Mouse (Mus musculus): Measurements from ENCODE around the gene Hoxb7. TPM values are rescaled to one million over a fixed set of nuclear protein-coding genes. Genes with fewer than 3 reads are reported as not detected.

The Hoxb7 gene
- polyA plus RNA-seq, 1 experiment from 2014 or later, result 8.4 TPM

GRCm38 (mm10) chr11:96293302-96293921 is 7.0 kb downstream of the Hoxb7 start:
- peaks cover 34% of the 10 kb centered on the region; the same call in 1 of the 2 replicates for H3K27me3 ChIP-seq (ENCODE audit: control insufficient read depth, insufficient read depth, low read length)
- peak overlapping the region; percentile 37 for H3K9ac ChIP-seq (replicated peaks; ENCODE audit: low read depth, low read length)
- peak overlapping the region; percentile 38 for H3K4me3 ChIP-seq (ENCODE audit: low read depth, low read length)

GRCm38 (mm10) chr11:96294245-96295091 is 8.0 kb downstream of the Hoxb7 start:
- Histone ChIP-seq H3K4me1 (ENCODE audit: control insufficient read depth, insufficient read depth, low read length) (peaks cover 4% of the 10 kb centered on the region; the same call in 1 of the 2 replicates), H3K4me2 (replicated peaks; ENCODE audit: low read depth, low read length) (peak overlapping the region; percentile 52), H3K27ac (ENCODE audit: low read length) (peak overlapping the region; percentile 52; the same call in 1 of the 2 replicates), H3K9me3 (ENCODE audit: control insufficient read depth, low read depth, low read length) (no peaks in the 10 kb centered on the region), H3K27me3 (ENCODE audit: control insufficient read depth, insufficient read depth, low read length) (peaks cover 30% of the 10 kb centered on the region; the same call in 1 of the 2 replicates), H3K9ac (replicated peaks; ENCODE audit: low read depth, low read length) (peak overlapping the region; percentile 37), H3K36me3 (ENCODE audit: control insufficient read depth, insufficient read depth, low read length) (no peaks in the 10 kb centered on the region), H3K4me3 (ENCODE audit: low read depth, low read length) (peak overlapping the region; percentile 38)
- WGBS, result 1% methylated on average over 32 of the region's 32 CpGs
- ATAC-seq (ENCODE audit: insufficient number of reproducible peaks, insufficient read depth, low FRiP score, low read depth), result peak; percentile 50; the same call in 1 of the 2 replicates

More at GRCm38 (mm10) chr11:96293302-96293921, 7.0 kb downstream of the Hoxb7 start:
- H3K4me1 ChIP-seq (ENCODE audit: control insufficient read depth, insufficient read depth, low read length), result peaks cover 4% of the 10 kb centered on the region; the same call in 1 of the 2 replicates
- H3K4me2 ChIP-seq (replicated peaks; ENCODE audit: low read depth, low read length), result peak overlapping the region; percentile 52
- H3K9me3 ChIP-seq (ENCODE audit: control insufficient read depth, low read depth, low read length), result no peaks in the 10 kb centered on the region
- 8% methylated on average over 22 of the region's 22 CpGs for WGBS
- peak overlapping the region; percentile 73; the same call in 1 of the 2 replicates for H3K27ac ChIP-seq (ENCODE audit: low read length)
- no peaks in the 10 kb centered on the region for H3K36me3 ChIP-seq (ENCODE audit: control insufficient read depth, insufficient read depth, low read length)
- ATAC-seq (ENCODE audit: insufficient number of reproducible peaks, insufficient read depth, low FRiP score, low read depth), result no peak

- Histone ChIP-seq H3K9ac (replicated peaks; ENCODE audit: low read depth, low read length) (peak overlapping the region; percentile 53), H3K4me3 (ENCODE audit: low read depth, low read length) (peak overlapping the region; percentile 38), H3K27me3 (ENCODE audit: control insufficient read depth, insufficient read depth, low read length) (peaks cover 37% of the 10 kb centered on the region), H3K4me2 (replicated peaks; ENCODE audit: low read depth, low read length) (peak overlapping the region; percentile 52), H3K4me1 (ENCODE audit: control insufficient read depth, insufficient read depth, low read length) (peaks cover 4% of the 10 kb centered on the region; the same call in 1 of the 2 replicates), H3K27ac (ENCODE audit: low read length) (peak overlapping the region; percentile 70; the same call in 1 of the 2 replicates), H3K9me3 (ENCODE audit: control insufficient read depth, low read depth, low read length) (no peaks in the 10 kb centered on the region), H3K36me3 (ENCODE audit: control insufficient read depth, insufficient read depth, low read length) (no peaks in the 10 kb centered on the region)
- no peak for ATAC-seq (ENCODE audit: insufficient number of reproducible peaks, insufficient read depth, low FRiP score, low read depth)
- 1% methylated on average over 30 of the region's 30 CpGs for WGBS
These were observed 8.8 kb downstream of the Hoxb7 start for GRCm38 (mm10) chr11:96295092-96295835.

GRCm38 (mm10) chr11:96296997-96297396 is 10.6 kb downstream of the Hoxb7 start:
- Histone ChIP-seq H3K4me3 (ENCODE audit: low read depth, low read length) (no peak overlapping the region), H3K9ac (replicated peaks; ENCODE audit: low read depth, low read length) (no peak overlapping the region), H3K27ac (ENCODE audit: low read length) (no peak overlapping the region), H3K36me3 (ENCODE audit: control insufficient read depth, insufficient read depth, low read length) (no peaks in the 10 kb centered on the region), H3K4me2 (replicated peaks; ENCODE audit: low read depth, low read length) (peak overlapping the region; percentile 15), H3K9me3 (ENCODE audit: control insufficient read depth, low read depth, low read length) (no peaks in the 10 kb centered on the region), H3K4me1 (ENCODE audit: control insufficient read depth, insufficient read depth, low read length) (peaks cover 7% of the 10 kb centered on the region; the same call in 1 of the 2 replicates), H3K27me3 (ENCODE audit: control insufficient read depth, insufficient read depth, low read length) (peaks cover 38% of the 10 kb centered on the region)
- no peak for ATAC-seq (ENCODE audit: insufficient number of reproducible peaks, insufficient read depth, low FRiP score, low read depth)
- WGBS, result 29% methylated on average over 2 of the region's 2 CpGs

- Histone ChIP-seq H3K9ac (replicated peaks; ENCODE audit: low read depth, low read length) (no peak overlapping the region), H3K4me1 (ENCODE audit: control insufficient read depth, insufficient read depth, low read length) (peaks cover 7% of the 10 kb centered on the region; the same call in 1 of the 2 replicates), H3K4me2 (replicated peaks; ENCODE audit: low read depth, low read length) (peak overlapping the region; percentile 15; the same call in 1 of the 2 replicates), H3K27ac (ENCODE audit: low read length) (no peak overlapping the region), H3K4me3 (ENCODE audit: low read depth, low read length) (no peak overlapping the region), H3K27me3 (ENCODE audit: control insufficient read depth, insufficient read depth, low read length) (peaks cover 36% of the 10 kb centered on the region), H3K9me3 (ENCODE audit: control insufficient read depth, low read depth, low read length) (no peaks in the 10 kb centered on the region), H3K36me3 (ENCODE audit: control insufficient read depth, insufficient read depth, low read length) (no peaks in the 10 kb centered on the region)
- WGBS, result 21% methylated on average over 3 of the region's 3 CpGs
- no peak for ATAC-seq (ENCODE audit: insufficient number of reproducible peaks, insufficient read depth, low FRiP score, low read depth)
These were observed 11.0 kb downstream of the Hoxb7 start for GRCm38 (mm10) chr11:96297428-96297827.

- WGBS, result 17% methylated on average over 11 of the region's 11 CpGs
- H3K4me2 ChIP-seq (replicated peaks; ENCODE audit: low read depth, low read length), result peak overlapping the region; percentile 95; the same call in 1 of the 2 replicates
These were observed 11.7 kb downstream of the Hoxb7 start for GRCm38 (mm10) chr11:96297968-96298635.

GRCm38 (mm10) chr11:96298895-96299667 is 12.7 kb downstream of the Hoxb7 start:
- peak overlapping the region; percentile 100 for H3K27ac ChIP-seq (ENCODE audit: low read length)
- H3K4me1 ChIP-seq (ENCODE audit: control insufficient read depth, insufficient read depth, low read length), result peaks cover 7% of the 10 kb centered on the region; the same call in 1 of the 2 replicates
- no peaks in the 10 kb centered on the region for H3K36me3 ChIP-seq (ENCODE audit: control insufficient read depth, insufficient read depth, low read length)
- peak overlapping the region; percentile 69 for H3K9ac ChIP-seq (replicated peaks; ENCODE audit: low read depth, low read length)
- under 1% methylated on average over 66 of the region's 66 CpGs for WGBS
- no peak for ATAC-seq (ENCODE audit: insufficient number of reproducible peaks, insufficient read depth, low FRiP score, low read depth)
- H3K9me3 ChIP-seq (ENCODE audit: control insufficient read depth, low read depth, low read length), result no peaks in the 10 kb centered on the region
- H3K27me3 ChIP-seq (ENCODE audit: control insufficient read depth, insufficient read depth, low read length), result peaks cover 24% of the 10 kb centered on the region
- peak overlapping the region; percentile 95 for H3K4me2 ChIP-seq (replicated peaks; ENCODE audit: low read depth, low read length)
- H3K4me3 ChIP-seq (ENCODE audit: low read depth, low read length), result peak overlapping the region; percentile 47

More at GRCm38 (mm10) chr11:96297968-96298635, 11.7 kb downstream of the Hoxb7 start:
- 0 out of 2 replicates have a peak overlapping the region, but pooled peaks have one; percentile 47 for H3K4me3 ChIP-seq (ENCODE audit: low read depth, low read length)
- ATAC-seq (ENCODE audit: insufficient number of reproducible peaks, insufficient read depth, low FRiP score, low read depth), result no peak
- peaks cover 30% of the 10 kb centered on the region for H3K27me3 ChIP-seq (ENCODE audit: control insufficient read depth, insufficient read depth, low read length)
- H3K36me3 ChIP-seq (ENCODE audit: control insufficient read depth, insufficient read depth, low read length), result no peaks in the 10 kb centered on the region
- peaks cover 7% of the 10 kb centered on the region; the same call in 1 of the 2 replicates for H3K4me1 ChIP-seq (ENCODE audit: control insufficient read depth, insufficient read depth, low read length)
- H3K27ac ChIP-seq (ENCODE audit: low read length), result peak overlapping the region; percentile 100; the same call in 1 of the 2 replicates
- H3K9ac ChIP-seq (replicated peaks; ENCODE audit: low read depth, low read length), result no peak overlapping the region
- H3K9me3 ChIP-seq (ENCODE audit: control insufficient read depth, low read depth, low read length), result no peaks in the 10 kb centered on the region

Data from stomach, embryonic 14.5 days (tissue).